Mouse (Mus musculus): ENCODE measurements around the gene E2f4. TPM values are rescaled to one million over a fixed set of nuclear protein-coding genes. Genes with fewer than 3 reads are reported as not detected.
"Not testable (repeated sequence)": the region's sequence is repeated elsewhere in the genome, so short reads cannot be mapped to it uniquely, and the experiment has no call there.

E2f4 gene
- polyA plus RNA-seq, 1 experiment from 2014 or later: 58.7 TPM

DNA sequence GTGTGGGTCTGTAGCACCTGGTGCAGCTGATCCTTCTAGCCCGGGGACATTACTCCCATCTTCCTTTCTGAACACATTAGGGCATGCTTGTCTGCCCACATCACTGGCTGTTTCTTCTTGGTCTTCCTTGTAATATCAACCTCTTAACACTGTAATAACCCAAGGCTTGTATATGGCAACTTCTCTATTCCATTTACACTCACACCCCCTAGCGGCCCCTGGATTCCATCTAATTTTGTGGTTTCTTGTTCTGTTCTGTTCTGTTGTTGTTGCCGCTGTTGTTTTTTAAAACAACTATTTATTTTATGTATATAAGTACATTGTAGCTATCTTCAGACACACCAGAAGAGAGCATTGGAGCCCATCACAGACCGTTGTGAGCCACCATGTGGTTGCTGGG, 10.6 kb upstream of the E2f4 start:
- H3K27me3 ChIP-seq (replicated peaks): peaks cover 44% of the 10 kb centered on the region
- H3K36me3 ChIP-seq: peaks cover 13% of the 10 kb centered on the region
- no peak overlapping the region for H3K9ac ChIP-seq
- 87% methylated on average over 4 of the region's 4 CpGs for WGBS
- H3K4me2 ChIP-seq: no peak overlapping the region
- no peak overlapping the region for H3K4me3 ChIP-seq
- no peaks in the 10 kb centered on the region for H3K9me3 ChIP-seq
- peaks cover 30% of the 10 kb centered on the region for H3K4me1 ChIP-seq
- H3K27ac ChIP-seq (replicated peaks): no peak overlapping the region
- no peak for ATAC-seq (ENCODE audit: extremely low read depth, insufficient number of reproducible peaks, low FRiP score, low TSS enrichment)

- Histone ChIP-seq H3K4me1 (peaks cover 27% of the 10 kb centered on the region), H3K9me3 (no peaks in the 10 kb centered on the region), H3K27ac (replicated peaks) (no peak overlapping the region), H3K27me3 (replicated peaks) (peaks cover 44% of the 10 kb centered on the region), H3K36me3 (peaks cover 4% of the 10 kb centered on the region; the same call in 1 of the 2 replicates), H3K9ac (no peak overlapping the region), H3K4me2 (peak overlapping the region; percentile 90), H3K4me3 (peak overlapping the region; percentile 59; the same call in 1 of the 2 replicates)
- no peak for ATAC-seq (ENCODE audit: extremely low read depth, insufficient number of reproducible peaks, low FRiP score, low TSS enrichment)
- WGBS: 86% methylated on average over 5 of the region's 5 CpGs
Observed at GRCm38 (mm10) chr8:105288231-105288630, 9.2 kb upstream of the E2f4 start.

- H3K27me3 ChIP-seq (replicated peaks): peaks cover 47% of the 10 kb centered on the region
- H3K9ac ChIP-seq: peak overlapping the region; percentile 76
- no peaks in the 10 kb centered on the region for H3K9me3 ChIP-seq
- peak overlapping the region; percentile 72 for H3K27ac ChIP-seq (replicated peaks)
- H3K36me3 ChIP-seq: peaks cover 4% of the 10 kb centered on the region; the same call in 1 of the 2 replicates
- peak overlapping the region; percentile 90 for H3K4me2 ChIP-seq
- WGBS: 1% methylated on average over 53 of the region's 53 CpGs
- H3K4me1 ChIP-seq: peaks cover 26% of the 10 kb centered on the region
- peak overlapping the region; percentile 59 for H3K4me3 ChIP-seq
- ATAC-seq (ENCODE audit: extremely low read depth, insufficient number of reproducible peaks, low FRiP score, low TSS enrichment): peak; percentile 81
Observed at GRCm38 (mm10) chr8:105288958-105289732, 8.3 kb upstream of the E2f4 start.

- Histone ChIP-seq H3K27me3 (replicated peaks) (peaks cover 51% of the 10 kb centered on the region), H3K9me3 (no peaks in the 10 kb centered on the region), H3K9ac (peak within 1 kb of the TSS; percentile 76), H3K36me3 (peaks cover 4% of the 10 kb centered on the region; the same call in 1 of the 2 replicates), H3K4me2 (peak within 1 kb of the TSS; percentile 90), H3K27ac (replicated peaks) (peak within 1 kb of the TSS; percentile 72), H3K4me3 (peak within 1 kb of the TSS; percentile 59), H3K4me1 (peaks cover 26% of the 10 kb centered on the region)
- peak; percentile 32; the same call in 1 of the 2 replicates for ATAC-seq (ENCODE audit: extremely low read depth, insufficient number of reproducible peaks, low FRiP score, low TSS enrichment)
- 2% methylated on average over 43 of the region's 43 CpGs for WGBS
Observed at GRCm38 (mm10) chr8:105289805-105290460, 7.5 kb upstream of the E2f4 start, which contains the start of gene 4931428F04Rik. 4931428F04Rik (minus strand) TSS chr8:105289864.

DNA sequence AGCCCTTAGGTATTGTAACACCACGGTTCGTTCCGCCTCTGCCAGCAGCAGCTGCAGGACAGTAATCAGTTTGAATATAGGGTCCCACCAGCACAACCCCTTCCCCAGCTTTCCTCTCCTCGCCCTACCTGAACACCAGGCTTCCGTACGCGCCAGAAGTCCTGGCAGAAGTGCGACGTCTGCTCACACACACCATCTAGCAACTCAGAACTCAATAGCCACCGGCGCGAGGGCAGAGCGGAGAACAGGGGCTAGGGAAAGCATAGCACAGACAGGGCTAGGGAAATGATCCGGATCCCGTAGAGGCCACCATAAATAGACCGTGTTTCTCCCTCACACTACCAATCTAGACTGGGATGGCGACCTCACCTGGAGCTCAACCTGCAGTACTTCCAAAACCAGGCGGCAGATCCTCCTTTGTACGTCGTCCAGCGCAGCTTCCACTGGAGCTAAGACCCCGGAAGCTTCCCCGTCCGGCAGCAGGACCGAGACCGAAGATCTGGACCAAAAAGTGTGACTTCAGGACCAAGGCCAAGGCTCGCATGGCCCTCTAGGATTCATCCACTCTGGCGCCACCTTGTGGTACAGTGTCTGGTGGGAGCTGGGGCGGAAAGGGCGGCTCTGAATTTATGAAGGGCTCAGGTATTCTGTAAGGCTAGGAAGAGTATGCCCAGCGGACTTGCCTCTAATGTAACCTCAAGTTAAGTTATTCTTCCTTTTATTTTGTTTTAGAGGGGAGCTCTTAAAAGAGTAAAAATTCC, 6.7 kb upstream of the E2f4 start:
- Histone ChIP-seq H3K4me2 (peak overlapping the region; percentile 90), H3K27me3 (replicated peaks) (peaks cover 49% of the 10 kb centered on the region), H3K4me1 (peaks cover 26% of the 10 kb centered on the region), H3K4me3 (peak overlapping the region; percentile 59), H3K9me3 (no peaks in the 10 kb centered on the region), H3K36me3 (no peaks in the 10 kb centered on the region), H3K9ac (no peak overlapping the region), H3K27ac (replicated peaks) (no peak overlapping the region)
- 8% methylated on average over 31 of the region's 31 CpGs for WGBS
- ATAC-seq (ENCODE audit: extremely low read depth, insufficient number of reproducible peaks, low FRiP score, low TSS enrichment): no peak

- H3K27ac ChIP-seq (replicated peaks); H3K4me3 ChIP-seq; H3K36me3 ChIP-seq; ATAC-seq (ENCODE audit: extremely low read depth, insufficient number of reproducible peaks, low FRiP score, low TSS enrichment); H3K9ac ChIP-seq; H3K4me2 ChIP-seq; H3K9me3 ChIP-seq: not testable (repeated sequence)
- 75% methylated on average over 8 of the region's 8 CpGs for WGBS
- H3K27me3 ChIP-seq (replicated peaks): peaks cover 46% of the 10 kb centered on the region
- H3K4me1 ChIP-seq: peaks cover 30% of the 10 kb centered on the region
Observed at GRCm38 (mm10) chr8:105291364-105291763, 6.1 kb upstream of the E2f4 start.

DNA sequence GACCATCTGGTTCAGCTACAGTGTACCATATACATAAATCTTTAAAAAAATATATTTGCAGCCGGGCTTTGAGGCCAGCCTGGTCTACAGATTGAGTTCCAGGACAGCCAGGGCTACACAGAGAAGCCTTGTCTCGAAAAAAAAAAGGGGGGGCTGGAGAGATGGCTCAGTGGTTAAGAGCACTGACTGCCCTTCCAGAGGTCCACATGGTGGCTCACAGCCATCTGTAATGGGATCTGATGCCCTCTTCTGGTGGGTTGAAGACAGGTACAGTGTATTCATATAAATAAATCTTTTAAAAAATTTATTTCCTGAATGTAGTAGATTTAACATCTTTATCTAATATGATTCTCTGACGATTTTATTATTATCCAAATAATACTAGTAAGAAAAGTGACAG, 5.7 kb upstream of the E2f4 start:
- Histone ChIP-seq H3K4me1 (peaks cover 34% of the 10 kb centered on the region), H3K27me3 (replicated peaks) (peaks cover 42% of the 10 kb centered on the region)
- not testable (repeated sequence) for H3K4me2 ChIP-seq; H3K4me3 ChIP-seq; H3K27ac ChIP-seq (replicated peaks); H3K9me3 ChIP-seq; H3K9ac ChIP-seq; ATAC-seq (ENCODE audit: extremely low read depth, insufficient number of reproducible peaks, low FRiP score, low TSS enrichment); H3K36me3 ChIP-seq
- WGBS: 56% methylated on average over 3 of the region's 3 CpGs

DNA sequence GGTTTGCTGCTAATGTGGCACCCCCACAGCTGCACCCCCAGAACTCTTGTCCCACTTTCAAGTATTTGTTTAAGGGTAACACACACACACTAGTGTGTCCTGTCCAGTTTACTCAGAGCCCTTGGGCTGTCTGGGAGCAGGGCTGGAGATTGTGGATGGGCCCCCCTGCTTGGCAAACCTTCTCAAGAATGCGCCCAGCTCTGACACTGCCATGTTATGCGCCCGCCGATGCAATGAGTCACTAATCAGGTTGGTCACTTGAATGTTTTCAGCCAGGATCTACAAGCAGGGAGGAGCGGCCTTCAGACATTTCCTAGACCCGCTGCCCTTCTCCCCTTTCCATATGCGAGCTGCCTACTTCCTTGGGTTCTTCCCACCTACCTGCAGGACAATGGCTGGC, 5.0 kb upstream of the E2f4 start:
- H3K4me3 ChIP-seq: no peak overlapping the region
- no peak overlapping the region for H3K27ac ChIP-seq (replicated peaks)
- no peak overlapping the region for H3K4me2 ChIP-seq
- peaks cover 39% of the 10 kb centered on the region for H3K4me1 ChIP-seq
- 68% methylated on average over 7 of the region's 7 CpGs for WGBS
- H3K36me3 ChIP-seq: no peaks in the 10 kb centered on the region
- H3K9ac ChIP-seq: no peak overlapping the region
- no peak for ATAC-seq (ENCODE audit: extremely low read depth, insufficient number of reproducible peaks, low FRiP score, low TSS enrichment)
- no peaks in the 10 kb centered on the region for H3K9me3 ChIP-seq
- H3K27me3 ChIP-seq (replicated peaks): peaks cover 42% of the 10 kb centered on the region

DNA sequence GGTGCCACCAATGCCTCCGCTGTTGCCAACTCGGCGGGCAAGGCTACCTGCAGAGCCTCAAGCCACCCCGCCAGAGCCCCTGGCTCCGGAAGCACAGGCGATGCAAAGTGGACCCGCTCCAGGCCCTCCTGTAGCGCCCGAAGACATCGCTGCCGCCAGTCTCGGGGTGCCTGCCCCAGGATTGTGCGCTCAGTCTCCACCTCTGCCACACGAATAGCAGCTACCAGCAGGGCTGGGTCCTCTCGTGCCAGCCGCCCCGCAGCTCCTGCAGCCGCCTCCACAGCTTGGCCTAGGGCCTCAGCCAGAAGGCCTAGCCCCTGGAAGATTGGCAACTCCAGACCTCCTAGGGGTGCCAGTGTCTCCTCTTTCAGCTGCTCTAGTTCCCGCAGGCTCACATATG, 4.1 kb upstream of the E2f4 start:
- Histone ChIP-seq H3K9ac (no peak overlapping the region), H3K4me1 (peaks cover 39% of the 10 kb centered on the region), H3K36me3 (no peaks in the 10 kb centered on the region), H3K27me3 (replicated peaks) (peaks cover 42% of the 10 kb centered on the region), H3K27ac (replicated peaks) (no peak overlapping the region), H3K9me3 (no peaks in the 10 kb centered on the region), H3K4me2 (no peak overlapping the region), H3K4me3 (no peak overlapping the region)
- ATAC-seq (ENCODE audit: extremely low read depth, insufficient number of reproducible peaks, low FRiP score, low TSS enrichment): no peak
- 60% methylated on average over 19 of the region's 19 CpGs for WGBS

DNA sequence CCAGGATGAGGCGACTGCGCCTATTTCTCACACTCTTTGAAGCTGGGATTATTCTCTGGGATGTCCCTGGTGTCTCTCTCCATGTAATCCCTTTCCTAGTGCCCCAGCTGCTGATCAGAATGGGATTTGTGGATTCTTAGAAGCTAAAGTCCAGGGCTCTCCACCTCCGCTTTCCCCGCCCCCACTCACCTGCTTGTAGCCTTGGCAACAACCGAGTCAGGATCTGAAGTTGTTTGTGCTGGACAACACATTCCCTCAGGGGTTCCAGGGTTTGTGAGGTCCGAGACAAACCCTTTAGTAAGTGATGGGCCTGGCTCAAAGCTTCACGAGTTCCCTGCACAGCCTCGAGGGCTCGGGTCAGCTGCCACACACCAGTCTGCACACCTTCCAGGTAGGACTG, 2.7 kb upstream of the E2f4 start:
- H3K9ac ChIP-seq: peak overlapping the region; percentile 61
- H3K4me3 ChIP-seq: peak overlapping the region; percentile 40
- no peak overlapping the region for H3K27ac ChIP-seq (replicated peaks)

DNA sequence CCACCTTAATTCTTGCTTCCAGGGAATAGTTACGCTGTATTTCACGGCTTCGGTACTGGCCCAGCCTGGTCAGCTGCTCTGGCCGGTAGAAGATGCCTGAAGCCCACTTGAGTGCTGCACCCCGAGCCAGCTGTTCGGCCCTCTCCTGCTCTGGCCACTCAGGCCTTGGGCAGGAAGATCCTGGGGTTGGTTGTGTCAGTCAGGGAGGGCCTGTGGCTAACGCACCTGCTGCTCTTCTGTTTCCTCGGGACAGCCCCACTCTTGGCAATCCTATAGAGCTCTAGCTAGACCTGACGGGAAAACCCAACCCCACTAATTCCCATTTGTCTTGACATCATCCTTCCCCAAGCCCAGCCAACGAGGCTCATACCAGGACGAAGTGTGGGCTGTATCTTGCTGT, 2.2 kb upstream of the E2f4 start:
- Histone ChIP-seq H3K36me3 (peaks cover 17% of the 10 kb centered on the region), H3K4me3 (peak overlapping the region; percentile 40), H3K27ac (replicated peaks) (peak overlapping the region; percentile 75), H3K27me3 (replicated peaks) (peaks cover 35% of the 10 kb centered on the region), H3K4me1 (peaks cover 37% of the 10 kb centered on the region), H3K9me3 (no peaks in the 10 kb centered on the region), H3K9ac (peak overlapping the region; percentile 61), H3K4me2 (peak overlapping the region; percentile 98)
- 45% methylated on average over 11 of the region's 11 CpGs for WGBS
- no peak for ATAC-seq (ENCODE audit: extremely low read depth, insufficient number of reproducible peaks, low FRiP score, low TSS enrichment)

More for the DNA sequence above, 2.7 kb upstream of the E2f4 start:
- 70% methylated on average over 9 of the region's 9 CpGs for WGBS
- peaks cover 38% of the 10 kb centered on the region for H3K4me1 ChIP-seq
- no peaks in the 10 kb centered on the region for H3K9me3 ChIP-seq
- ATAC-seq (ENCODE audit: extremely low read depth, insufficient number of reproducible peaks, low FRiP score, low TSS enrichment): no peak
- peak overlapping the region; percentile 98 for H3K4me2 ChIP-seq
- H3K36me3 ChIP-seq: peaks cover 12% of the 10 kb centered on the region
- peaks cover 40% of the 10 kb centered on the region for H3K27me3 ChIP-seq (replicated peaks)

Data from heart, embryonic 13.5 days (tissue).